Mouse (Mus musculus) fat pad, adult 2 months (tissue): ENCODE measurements around the gene Myzap.
A peak's percentile ranks its signal among the peaks of the same experiment; 100 is the strongest.
"Not testable (repeated sequence)": the region's sequence is repeated elsewhere in the genome, so short reads cannot be mapped to it uniquely, and the experiment has no call there.

ENCODE experiments used
- DNase-seq: peaks from one replicate; pipeline ENCODE4 v3.0.0-alpha.2; 2011; ENCODE audit warnings: low read depth, low spot score; ENCODE audit errors: extremely low read depth

Gene Myzap

GRCm38 (mm10) chr9:71485475-71486094 lies 106.6 kb downstream of the Myzap start, which contains the start of gene Polr2m:
Gene Polr2m (minus strand): TSS chr9:71485935.
- DNase-seq = peak; percentile 21

DNA sequence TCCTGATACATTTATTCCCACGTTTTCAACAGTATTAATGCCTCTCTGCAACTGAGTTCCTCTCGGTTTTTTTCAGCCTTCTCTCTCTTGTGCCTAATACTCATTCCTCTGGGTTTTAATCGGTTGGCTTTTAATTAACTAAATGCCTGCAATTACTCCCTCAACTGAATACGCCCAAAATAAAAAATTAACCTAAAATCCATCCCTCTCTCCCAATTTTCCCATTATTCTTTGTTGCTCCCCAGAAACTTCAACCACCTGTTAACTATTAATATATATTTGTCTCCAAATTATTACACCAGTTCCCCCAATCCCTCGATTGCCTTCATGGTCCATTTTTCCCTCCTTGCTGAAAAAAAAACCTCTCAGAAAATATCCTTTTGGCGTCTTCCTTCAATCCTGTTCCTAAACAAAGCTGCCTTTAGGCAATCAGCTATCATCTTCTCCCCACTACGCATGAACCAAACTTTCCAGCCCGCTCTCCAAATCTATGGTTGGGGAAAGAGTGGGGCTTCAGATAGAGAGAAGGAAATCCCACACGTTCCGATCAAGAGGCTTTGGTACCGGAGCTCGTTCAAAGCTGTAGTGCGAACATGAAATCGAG lies 107.2 kb downstream of the Myzap start:
- DNase-seq = no peak

- not testable (repeated sequence) for DNase-seq
Measured at GRCm38 (mm10) chr9:71483872-71484271, 108.3 kb downstream of the Myzap start.

DNA sequence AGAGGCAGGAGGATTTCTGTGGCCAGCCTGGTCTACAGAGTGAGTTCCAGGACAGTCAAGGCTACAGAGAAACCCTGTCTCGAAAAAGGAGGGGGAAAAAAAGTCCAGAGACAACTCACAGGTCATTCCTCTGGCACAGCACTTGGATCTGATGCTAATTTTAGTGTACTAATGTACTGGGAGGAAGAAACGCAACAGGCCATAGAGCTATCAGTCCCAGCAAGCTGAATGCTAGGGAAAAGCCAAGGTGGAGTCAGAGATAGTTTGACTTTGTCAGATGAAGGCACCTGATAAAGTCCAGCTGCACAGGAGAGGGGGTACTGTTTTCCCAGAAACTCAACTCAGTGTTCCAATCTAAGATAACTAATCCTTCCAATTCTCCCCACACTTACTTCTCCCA lies 111.9 kb downstream of the Myzap start:
- DNase-seq = no peak

DNA sequence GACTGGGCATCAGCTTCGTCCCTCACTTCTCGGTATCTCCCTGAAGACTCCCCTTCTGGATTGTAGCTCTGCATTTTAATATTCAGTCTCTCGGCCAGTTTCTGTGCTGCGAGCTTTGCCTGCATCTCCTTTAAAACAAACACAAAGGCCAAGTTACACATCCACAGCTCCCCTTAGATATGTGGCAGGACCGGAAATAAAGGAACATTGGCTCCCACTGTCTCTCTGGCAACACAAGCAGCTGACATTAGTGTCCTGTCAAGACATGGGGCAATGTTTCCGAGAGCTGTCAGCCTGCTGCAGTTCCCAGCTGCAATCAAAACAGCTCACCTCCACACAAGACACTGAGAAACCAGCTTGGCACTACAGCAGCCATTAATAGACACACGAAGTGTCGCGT lies 112.7 kb downstream of the Myzap start:
- no peak for DNase-seq

- DNase-seq = no peak
Measured at GRCm38 (mm10) chr9:71478596-71478995, 113.6 kb downstream of the Myzap start.

DNA sequence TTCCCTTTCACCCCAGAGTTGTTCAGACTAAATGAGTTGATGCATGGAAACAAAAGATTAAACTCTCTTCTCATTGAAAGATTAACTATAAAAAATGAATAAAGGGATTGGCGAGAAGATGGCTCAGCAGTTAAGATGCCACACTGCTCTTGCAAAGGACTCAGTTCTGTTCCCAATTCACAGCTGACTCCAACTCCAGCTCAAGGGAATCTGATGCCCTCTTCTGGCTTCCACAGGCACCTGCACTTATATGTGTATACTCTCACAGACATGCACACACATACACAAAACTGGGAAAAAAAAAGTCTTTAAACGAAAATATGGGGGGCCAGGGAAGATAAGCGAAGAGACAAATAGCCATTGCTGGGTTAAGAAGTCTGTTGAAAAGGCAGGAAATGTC lies 115.6 kb downstream of the Myzap start:
- DNase-seq = no peak

DNA sequence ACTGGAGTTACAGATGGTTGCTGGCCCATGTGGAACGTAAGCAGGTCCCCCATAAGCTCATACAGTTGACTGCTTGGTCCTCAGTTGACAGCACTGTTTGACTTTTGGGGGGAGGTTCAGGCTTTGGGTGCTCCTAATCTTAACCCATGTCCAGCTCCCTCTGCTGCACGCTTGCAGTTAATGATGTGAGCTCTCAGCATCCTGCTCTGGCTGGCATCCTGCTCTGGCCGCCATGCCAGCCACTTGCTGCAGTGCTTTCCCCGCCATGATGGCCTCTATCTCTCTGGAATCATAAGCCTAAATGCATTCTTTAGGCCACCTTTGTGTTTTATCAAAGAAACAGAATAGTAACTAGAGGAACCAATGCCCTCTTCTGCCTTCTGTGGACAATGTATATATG lies 116.6 kb downstream of the Myzap start:
- no peak for DNase-seq

GRCm38 (mm10) chr9:71467434-71467833 lies 124.7 kb downstream of the Myzap start:
- no peak for DNase-seq

DNA sequence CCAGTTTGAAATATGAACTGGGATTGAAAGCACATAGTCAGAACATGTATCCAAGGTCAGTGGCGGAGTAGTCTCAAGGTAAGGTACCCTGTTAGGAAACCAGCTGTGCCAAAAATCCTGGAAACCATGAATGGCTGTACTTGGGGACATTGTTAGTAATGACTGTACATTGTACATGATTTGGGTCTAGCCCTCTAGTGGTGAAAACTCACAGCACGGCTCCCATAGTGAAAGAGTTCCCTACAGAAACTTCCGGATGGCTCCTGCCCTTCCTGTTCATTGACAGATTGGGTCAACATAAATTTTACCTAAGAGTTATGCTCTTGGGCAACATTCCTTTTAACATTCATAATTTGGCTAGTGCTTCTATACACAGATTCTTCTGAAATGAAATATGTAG lies 126.0 kb downstream of the Myzap start:
- DNase-seq = no peak

DNA sequence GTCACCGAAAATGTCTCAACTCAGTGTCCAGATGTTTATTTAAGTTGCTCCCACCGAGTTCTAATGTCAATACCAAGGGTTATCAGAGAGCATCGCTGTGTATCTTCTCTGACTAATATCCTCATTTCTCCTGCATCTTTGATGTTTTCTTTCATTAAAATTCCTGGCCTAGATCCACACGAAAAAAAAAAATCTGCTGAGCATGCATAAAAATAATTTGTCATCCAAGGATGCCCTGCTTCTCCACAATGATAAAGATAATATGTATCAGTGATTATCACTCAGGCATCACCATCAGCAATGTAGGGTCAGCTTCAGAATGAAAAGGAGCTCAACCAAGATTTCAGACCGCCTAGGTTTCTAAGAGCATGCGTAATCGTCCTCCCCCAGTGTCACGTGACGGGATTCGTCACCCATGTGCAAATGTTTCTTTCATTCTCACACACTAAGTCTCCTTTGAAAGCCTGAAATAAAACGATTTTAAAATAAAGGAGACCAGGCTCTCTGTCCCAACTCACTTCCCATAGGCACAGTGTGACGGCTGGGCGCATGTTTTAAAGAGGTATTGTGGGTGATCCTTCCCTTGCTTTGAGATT lies 129.0 kb downstream of the Myzap start:
- no peak for DNase-seq

DNA sequence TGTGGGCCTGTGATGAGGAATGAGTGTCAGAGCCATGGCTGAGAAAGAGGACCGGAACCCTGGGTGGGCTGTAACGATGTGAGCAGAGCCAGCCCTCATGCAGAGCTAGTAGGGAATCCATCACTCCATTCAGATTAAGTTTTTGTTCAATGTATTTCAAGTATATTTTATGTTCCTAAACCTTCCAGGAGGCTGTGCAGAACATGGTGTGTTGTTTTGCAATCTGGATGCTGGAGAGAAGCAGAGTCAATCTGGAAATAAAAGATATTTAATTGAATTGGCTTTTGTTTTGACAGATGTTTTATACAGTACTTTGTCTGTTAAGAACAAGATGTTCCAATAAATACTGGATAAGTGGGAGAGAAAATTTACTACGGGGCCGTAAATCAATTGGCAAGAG lies 135.4 kb downstream of the Myzap start:
- DNase-seq = no peak
